Mouse (Mus musculus): ENCODE data around the gene Ina.

DNA sequence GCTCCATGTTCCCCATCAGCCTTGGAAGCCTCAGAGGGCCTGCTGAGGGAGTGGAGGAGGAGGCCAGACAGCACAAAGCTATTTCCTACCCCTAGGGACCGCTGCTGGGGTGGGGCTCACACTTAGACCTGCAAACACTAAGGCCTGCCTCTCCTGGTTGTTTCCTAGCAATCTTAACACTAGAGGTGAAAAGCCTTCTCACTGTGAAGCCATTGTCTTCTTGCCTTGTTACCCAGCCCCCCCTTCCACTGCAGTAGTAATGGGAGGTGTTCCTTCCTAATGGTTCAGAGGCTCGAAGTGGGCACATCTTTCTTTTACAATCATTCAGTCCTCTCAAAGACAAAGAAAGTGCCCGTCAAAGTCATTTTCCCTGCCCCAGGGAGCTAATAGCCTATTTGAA is 3.3 kb downstream of the Ina start:
- no peak for TF ChIP-seq CTCF (IDR thresholded peaks at IDR 0.05; ENCODE audit: low read depth)
- no peak for TF ChIP-seq EP300 (IDR thresholded peaks at IDR 0.05; ENCODE audit: low read depth)
